Mouse (Mus musculus) midbrain, embryonic 15.5 days (tissue): Measurements from ENCODE around the gene Slc25a26. TPM values are rescaled to one million over a fixed set of nuclear protein-coding genes. Genes with fewer than 3 reads are reported as not detected.

Source experiments
- ATAC-seq: fragments of 200-750 bp; cut with Nextera tagmentation; replicated peaks from 2 replicates; pipeline ENCODE4 v1.8.0; 2017; ENCODE audit warnings: moderate TSS enrichment
- H3K27ac ChIP-seq: fragments of 300-500 bp; sonication (generic); 2 replicates; pipeline ENCODE4 v1.5.1; 2015; ENCODE audit warnings: mild to moderate bottlenecking, inconsistent platforms
- H3K27me3 ChIP-seq: fragments of 300-500 bp; sonication (generic); replicated peaks from 2 replicates; pipeline ENCODE4 v1.6.1; 2015; ENCODE audit warnings: inconsistent platforms
- H3K36me3 ChIP-seq: fragments of 300-500 bp; sonication (generic); replicated peaks from 2 replicates; pipeline ENCODE4 v1.6.1; 2015; ENCODE audit warnings: inconsistent platforms
- H3K4me1 ChIP-seq: fragments of 300-500 bp; sonication (generic); 2 replicates; pipeline ENCODE4 v1.6.1; 2015; ENCODE audit warnings: inconsistent platforms
- H3K4me2 ChIP-seq: fragments of 300-500 bp; sonication (generic); 2 replicates; pipeline ENCODE4 v1.6.1; 2015; ENCODE audit warnings: inconsistent platforms, mild to moderate bottlenecking, moderate library complexity
- H3K4me3 ChIP-seq: fragments of 300-500 bp; sonication (generic); 2 replicates; pipeline ENCODE4 v1.5.1; 2015; ENCODE audit warnings: mild to moderate bottlenecking, inconsistent platforms
- H3K9ac ChIP-seq: fragments of 300-500 bp; sonication (generic); 2 replicates; pipeline ENCODE4 v1.6.1; 2015; ENCODE audit warnings: mild to moderate bottlenecking, inconsistent platforms
- H3K9me3 ChIP-seq: fragments of 300-500 bp; sonication (generic); 2 replicates; pipeline ENCODE4 v1.6.1; 2016; ENCODE audit warnings: inconsistent platforms
- WGBS: fragments of 180-500 bp; shearing (Covaris S2); methylation state at CpG from one replicate; pipeline ENCODE4 v1.1.7; 2015; ENCODE audit warnings: mixed read lengths; 5-methylcytosine and 5-hydroxymethylcytosine counted together
- polyA plus RNA-seq: library from polyadenylated mRNA; unstranded; fragments of >200 nt; fragmentation: Nextera tagmentation; extraction: Ambion mirVana; gene quantifications from 2 replicates; pipeline ENCODE4 v1.2.1, GENCODE M21; 2015

Slc25a26 gene
- polyA plus RNA-seq, result 8.4 and 8.6 TPM in 2 replicates

DNA sequence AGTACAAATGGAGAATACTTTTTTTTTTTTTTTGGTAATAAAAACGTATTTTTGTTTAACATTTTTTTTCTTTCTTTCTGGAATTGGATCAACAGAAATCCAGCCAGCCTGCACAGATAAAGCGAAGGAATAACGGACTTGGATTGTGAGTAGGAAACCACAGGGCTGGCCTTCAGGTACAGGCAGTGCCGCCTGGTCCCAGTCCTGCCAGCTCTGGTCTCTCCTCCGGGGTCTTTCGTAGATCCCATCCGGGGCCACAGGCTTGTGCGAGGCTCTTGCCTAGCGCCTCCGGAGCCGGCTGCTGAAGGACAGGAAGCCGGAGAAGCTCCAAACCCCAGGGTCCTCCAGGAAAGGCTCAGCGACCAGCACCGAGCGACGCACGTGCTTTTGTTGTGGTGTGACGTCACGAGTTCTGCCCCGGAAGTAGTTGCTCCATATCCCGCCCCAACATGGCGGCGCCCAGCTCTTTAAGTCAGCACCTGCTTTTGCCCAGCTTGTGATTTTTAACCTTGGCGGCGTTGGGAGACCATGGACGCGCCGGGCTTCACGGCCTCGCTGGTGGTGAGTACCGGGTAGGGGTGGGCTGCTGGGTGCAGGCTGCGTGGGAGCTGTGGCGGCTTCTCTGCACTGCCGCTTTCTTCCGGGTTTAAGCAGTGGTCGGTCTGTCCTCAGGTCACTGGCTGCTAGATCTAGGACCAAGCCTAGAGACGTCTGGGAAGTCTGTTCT is at the start of gene Slc25a26:
Gene Slc25a26 (plus strand): TSS at position 435 of the 727 bp plus-strand sequence.
- peak within 1 kb of the TSS; percentile 70 for H3K4me3 ChIP-seq
- peak within 1 kb of the TSS; percentile 67 for H3K27ac ChIP-seq
- peak within 1 kb of the TSS; percentile 84 for H3K4me2 ChIP-seq
- no peaks in the 10 kb centered on the region for H3K36me3 ChIP-seq
- ATAC-seq, result peak; percentile 98
- H3K9ac ChIP-seq, result peak within 1 kb of the TSS; percentile 54
- under 1% methylated on average over 37 of the region's 37 CpGs for WGBS
- no peaks in the 10 kb centered on the region for H3K9me3 ChIP-seq
- H3K27me3 ChIP-seq, result no peaks in the 10 kb centered on the region
- H3K4me1 ChIP-seq, result peaks cover 12% of the 10 kb centered on the region

DNA sequence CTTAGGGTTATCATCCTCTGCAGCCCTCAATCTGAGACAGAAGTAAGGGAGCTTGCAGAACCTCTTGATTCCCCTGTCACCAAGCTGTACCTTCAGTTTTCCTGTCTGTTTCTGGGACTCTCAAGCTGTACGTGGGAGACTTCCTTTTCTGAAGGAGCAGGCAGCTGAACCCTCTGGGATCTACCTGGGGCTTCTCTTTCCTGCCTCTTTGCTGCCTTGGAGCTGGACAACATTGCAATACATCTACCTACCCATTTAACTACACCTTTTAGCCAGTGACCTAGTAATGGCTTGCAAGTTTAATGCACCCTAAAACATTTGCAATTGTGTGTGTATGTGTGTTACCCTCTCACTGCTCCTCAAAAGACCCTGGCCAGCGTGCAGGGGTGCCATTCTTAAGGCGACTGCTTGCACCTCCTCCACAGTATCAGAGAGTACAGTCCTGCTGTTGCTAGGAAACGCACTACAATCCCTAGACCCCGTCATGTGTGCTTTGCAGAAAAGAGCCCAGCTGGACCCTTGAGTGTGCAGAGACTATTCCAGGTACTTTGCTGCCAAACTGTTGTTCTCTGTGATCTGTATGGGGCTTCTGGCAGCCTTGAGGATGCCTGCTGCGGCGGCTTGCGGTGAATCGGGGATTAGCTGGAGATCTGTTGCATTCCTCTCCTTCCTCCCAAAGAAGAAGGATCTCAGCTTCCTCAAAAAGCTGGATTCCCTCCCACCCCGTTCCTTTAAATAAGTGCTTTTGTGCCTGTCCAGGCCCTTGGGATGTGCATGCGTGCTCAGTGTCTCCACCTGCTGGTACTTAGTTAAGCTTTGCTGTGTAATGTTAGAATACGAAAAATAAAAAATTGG is 35.9 kb upstream of the Slc25a26 start:
- Histone ChIP-seq H3K27ac (peak overlapping the region; percentile 48; the same call in 1 of the 2 replicates), H3K27me3 (no peaks in the 10 kb centered on the region), H3K9me3 (no peaks in the 10 kb centered on the region), H3K9ac (peak overlapping the region; percentile 15; the same call in 1 of the 2 replicates), H3K4me2 (peak overlapping the region; percentile 53), H3K36me3 (no peaks in the 10 kb centered on the region), H3K4me1 (peaks cover 16% of the 10 kb centered on the region), H3K4me3 (peak overlapping the region; percentile 22)
- ATAC-seq, result peak; percentile 96
- WGBS, result 5% methylated on average over 12 of the region's 12 CpGs

DNA sequence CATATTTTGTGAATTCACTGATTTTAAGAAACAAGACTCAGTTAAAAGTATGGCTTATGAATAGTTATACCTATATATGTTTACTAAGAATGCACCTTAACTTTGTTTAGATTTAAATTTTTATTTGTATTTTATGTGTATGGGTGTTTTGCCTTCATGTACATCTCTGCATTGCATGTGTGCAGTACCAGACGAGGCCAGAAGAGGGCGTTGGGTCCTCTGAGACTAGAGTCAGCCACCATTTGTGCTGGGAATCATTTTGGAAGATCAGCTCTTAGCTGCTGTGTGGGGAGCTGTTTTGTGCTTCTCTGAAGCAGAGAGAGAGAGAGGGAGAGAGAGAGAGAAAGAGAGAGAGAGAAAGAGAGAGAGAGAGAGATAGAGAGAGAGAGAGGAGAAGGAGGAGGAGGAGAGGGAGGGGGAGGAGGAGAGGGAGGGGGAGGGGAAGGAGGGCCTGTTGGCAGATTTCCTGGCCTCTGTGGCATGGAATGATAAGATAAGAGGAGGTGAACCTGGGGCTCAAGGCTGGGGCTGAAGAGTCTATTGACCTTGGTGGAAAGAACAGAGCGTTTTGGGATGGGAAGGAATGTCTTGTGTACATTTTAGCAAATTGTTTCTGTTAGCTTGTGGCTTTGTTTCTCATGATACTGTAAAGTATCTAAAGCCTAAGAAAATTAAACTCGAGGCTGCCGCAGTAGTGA is 33.5 kb upstream of the Slc25a26 start:
- no peak overlapping the region for H3K27ac ChIP-seq
- H3K4me2 ChIP-seq, result no peak overlapping the region
- H3K4me3 ChIP-seq, result no peak overlapping the region
- H3K9ac ChIP-seq, result no peak overlapping the region
- no peaks in the 10 kb centered on the region for H3K9me3 ChIP-seq
- H3K27me3 ChIP-seq, result no peaks in the 10 kb centered on the region
- H3K4me1 ChIP-seq, result peaks cover 16% of the 10 kb centered on the region
- no peaks in the 10 kb centered on the region for H3K36me3 ChIP-seq
- WGBS, result 65% methylated on average over 5 of the region's 5 CpGs
- no peak for ATAC-seq

DNA sequence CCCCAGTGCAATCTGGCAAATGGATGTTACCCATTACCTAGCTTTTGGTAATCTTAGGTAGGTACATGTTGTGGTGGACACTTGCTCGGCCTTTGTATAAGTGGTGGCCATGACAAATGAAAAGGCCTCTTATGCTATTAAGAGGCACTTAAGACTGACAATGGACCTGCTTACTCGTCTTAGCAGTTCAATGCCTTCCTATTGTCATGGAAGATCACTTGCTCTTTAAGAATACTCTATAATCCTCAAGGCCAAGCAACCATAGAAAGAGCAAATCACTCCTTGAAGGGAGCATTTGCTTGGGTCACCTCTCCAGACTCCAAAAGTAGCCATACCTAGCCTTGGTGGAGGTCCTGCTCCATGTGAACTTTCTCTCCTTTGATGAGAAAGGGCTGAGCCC is 7.4 kb upstream of the Slc25a26 start:
- ATAC-seq, result no peak
- WGBS, result 54% methylated on average over 2 of the region's 2 CpGs
- no peak overlapping the region for H3K4me2 ChIP-seq

DNA sequence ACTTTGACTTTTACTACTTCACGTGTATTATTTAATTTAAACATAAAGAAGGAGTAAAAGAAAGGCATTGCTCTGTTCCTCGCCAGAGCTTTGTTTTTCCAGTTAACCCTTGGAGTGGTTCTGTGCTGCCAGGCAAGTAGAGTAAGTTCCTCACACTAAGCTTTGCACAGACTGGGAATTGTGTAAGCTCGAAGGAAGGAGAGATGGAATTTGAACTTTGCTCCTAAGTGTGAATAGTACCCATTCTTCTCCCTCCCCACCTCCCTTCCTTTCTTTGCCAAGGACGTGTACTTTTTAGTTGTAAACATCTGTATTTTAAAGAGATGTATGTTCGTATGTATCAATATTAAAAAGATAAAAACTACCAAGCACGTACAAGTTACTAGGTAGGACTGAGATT is 3.8 kb downstream of the Slc25a26 start:
- ATAC-seq, result no peak
- Histone ChIP-seq H3K4me2 (no peak overlapping the region), H3K36me3 (no peaks in the 10 kb centered on the region; the same call in 1 of the 2 replicates), H3K4me1 (peaks cover 12% of the 10 kb centered on the region), H3K4me3 (no peak overlapping the region), H3K27ac (no peak overlapping the region), H3K27me3 (no peaks in the 10 kb centered on the region), H3K9me3 (no peaks in the 10 kb centered on the region), H3K9ac (no peak overlapping the region)
- 66% methylated on average over 6 of the region's 6 CpGs for WGBS

More for the DNA sequence above, 7.4 kb upstream of the Slc25a26 start:
- Histone ChIP-seq H3K9me3 (no peaks in the 10 kb centered on the region), H3K27me3 (no peaks in the 10 kb centered on the region), H3K9ac (no peak overlapping the region), H3K4me1 (no peaks in the 10 kb centered on the region), H3K4me3 (no peak overlapping the region), H3K27ac (no peak overlapping the region), H3K36me3 (no peaks in the 10 kb centered on the region)

DNA sequence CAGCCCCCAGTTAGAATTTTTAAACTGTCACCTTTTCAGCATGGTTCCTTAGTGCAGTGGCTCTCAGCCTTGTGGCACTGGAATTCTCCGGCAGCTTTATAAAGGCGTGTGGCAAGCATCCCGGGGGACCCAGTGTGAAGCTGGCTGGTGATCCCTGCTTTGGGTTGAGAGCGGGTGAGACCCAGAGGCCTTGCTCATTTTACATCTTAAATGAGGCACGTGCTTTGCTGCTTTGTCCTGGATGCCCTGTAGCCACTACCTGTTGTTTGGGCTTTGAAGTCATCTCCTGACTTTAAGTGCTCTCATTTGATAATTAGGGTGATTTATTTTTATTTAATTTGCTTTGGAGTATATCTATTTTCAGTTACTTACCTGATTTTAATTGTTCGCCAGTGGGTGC is 7.8 kb downstream of the Slc25a26 start:
- Histone ChIP-seq H3K4me3 (no peak overlapping the region), H3K36me3 (no peaks in the 10 kb centered on the region; the same call in 1 of the 2 replicates), H3K27me3 (no peaks in the 10 kb centered on the region), H3K4me1 (no peaks in the 10 kb centered on the region), H3K9ac (no peak overlapping the region), H3K27ac (no peak overlapping the region), H3K4me2 (no peak overlapping the region), H3K9me3 (no peaks in the 10 kb centered on the region)
- no peak for ATAC-seq
- WGBS, result 74% methylated on average over 6 of the region's 6 CpGs

DNA sequence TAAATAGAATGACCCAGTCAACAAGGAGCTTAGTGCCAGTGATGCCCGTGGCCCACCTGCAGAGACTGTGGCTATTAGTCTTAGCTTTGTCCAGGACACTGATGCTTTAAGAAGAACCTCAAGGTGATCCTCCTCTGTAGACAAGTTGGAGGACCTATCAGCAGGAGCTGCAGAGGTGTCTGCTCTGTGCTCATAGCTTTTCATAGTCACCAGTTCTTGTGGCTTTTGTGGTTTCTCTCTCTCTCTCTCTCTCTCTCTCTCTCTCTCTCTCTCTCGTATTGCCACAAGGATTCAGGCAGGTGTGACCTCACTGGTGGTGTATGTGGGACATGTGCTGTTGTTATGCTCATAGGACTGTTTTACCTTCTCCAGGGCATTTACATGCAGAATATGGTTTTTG is 8.7 kb downstream of the Slc25a26 start:
- Histone ChIP-seq H3K27me3 (no peaks in the 10 kb centered on the region), H3K36me3 (no peaks in the 10 kb centered on the region; the same call in 1 of the 2 replicates), H3K9ac (no peak overlapping the region), H3K4me1 (no peaks in the 10 kb centered on the region), H3K9me3 (no peaks in the 10 kb centered on the region), H3K4me3 (no peak overlapping the region), H3K4me2 (no peak overlapping the region), H3K27ac (no peak overlapping the region)
- 78% methylated on average over 2 of the region's 2 CpGs for WGBS
- no peak for ATAC-seq

DNA sequence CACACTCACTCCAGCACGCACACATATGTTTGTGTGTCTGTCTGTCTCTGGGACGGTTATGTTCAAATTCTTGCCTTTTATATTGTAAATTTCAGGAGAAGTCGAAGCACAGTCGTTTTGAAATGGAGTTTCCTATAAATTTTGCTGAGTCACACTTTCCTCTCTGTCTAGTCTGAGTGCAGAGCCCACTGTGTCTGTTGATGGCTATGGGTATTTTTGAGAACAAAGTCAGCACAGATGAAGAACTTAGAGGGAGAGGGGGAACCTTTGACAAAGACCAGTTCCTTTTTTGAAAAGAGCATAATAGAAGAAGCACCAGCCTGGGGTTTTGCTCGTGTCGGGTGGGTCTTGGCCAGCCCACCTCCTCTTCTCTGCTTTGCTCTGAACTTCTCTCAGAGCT is 9.1 kb downstream of the Slc25a26 start:
- Histone ChIP-seq H3K4me2 (no peak overlapping the region), H3K27me3 (no peaks in the 10 kb centered on the region), H3K4me3 (no peak overlapping the region), H3K27ac (no peak overlapping the region), H3K9me3 (no peaks in the 10 kb centered on the region), H3K36me3 (no peaks in the 10 kb centered on the region; the same call in 1 of the 2 replicates), H3K4me1 (no peaks in the 10 kb centered on the region), H3K9ac (no peak overlapping the region)
- ATAC-seq, result no peak
- 83% methylated on average over 6 of the region's 6 CpGs for WGBS

DNA sequence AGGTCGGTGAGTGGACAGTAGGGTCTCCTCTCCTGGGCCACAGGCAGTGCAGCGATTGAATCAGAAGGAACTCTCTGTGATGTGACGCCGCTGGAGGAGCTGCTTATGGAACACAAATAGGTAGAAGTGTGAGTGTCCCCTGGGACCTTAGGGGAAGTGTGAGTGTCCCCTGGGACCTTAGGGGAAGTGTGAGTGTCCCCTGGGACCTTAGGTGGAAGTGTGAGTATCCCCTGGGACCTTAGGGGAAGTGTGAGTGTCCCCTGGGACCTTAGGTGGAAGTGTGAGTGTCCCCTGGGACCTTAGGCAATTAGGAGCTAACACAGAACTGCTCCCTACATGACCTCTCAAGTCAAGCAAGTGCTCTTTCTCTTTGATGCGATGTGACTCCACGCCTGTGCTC is 18.0 kb downstream of the Slc25a26 start:
- 90% methylated on average over 6 of the region's 6 CpGs for WGBS
- Histone ChIP-seq H3K4me1 (no peaks in the 10 kb centered on the region), H3K4me2 (no peak overlapping the region), H3K36me3 (no peaks in the 10 kb centered on the region), H3K9ac (no peak overlapping the region), H3K27me3 (no peaks in the 10 kb centered on the region), H3K9me3 (no peaks in the 10 kb centered on the region), H3K27ac (no peak overlapping the region), H3K4me3 (no peak overlapping the region)
- no peak for ATAC-seq

DNA sequence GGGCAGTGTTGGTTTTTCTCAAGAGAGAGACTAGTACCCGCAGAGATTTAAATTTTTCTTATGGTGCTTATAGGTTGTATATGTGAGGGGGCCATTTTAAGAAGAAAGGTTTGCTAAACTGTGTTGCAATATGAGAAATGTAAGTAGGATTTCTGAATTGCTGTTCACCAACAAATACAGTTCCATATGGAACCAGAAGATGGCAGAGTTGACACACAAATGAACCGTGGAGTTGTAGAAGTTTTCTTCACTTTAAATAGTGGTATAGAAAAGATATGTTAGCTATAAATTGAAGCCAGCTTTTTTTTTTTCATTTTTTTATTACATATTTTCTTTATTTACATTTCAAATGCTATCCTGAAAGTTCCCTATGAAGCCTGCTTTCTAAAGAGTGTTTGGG is 24.2 kb downstream of the Slc25a26 start:
- no peak overlapping the region for H3K4me2 ChIP-seq
- H3K27me3 ChIP-seq, result no peaks in the 10 kb centered on the region
- no peaks in the 10 kb centered on the region for H3K36me3 ChIP-seq
- no peak overlapping the region for H3K4me3 ChIP-seq
- no peaks in the 10 kb centered on the region for H3K4me1 ChIP-seq
- H3K27ac ChIP-seq, result no peak overlapping the region
- WGBS, result 37% methylated on average over 2 of the region's 2 CpGs
- no peak for ATAC-seq
- H3K9me3 ChIP-seq, result no peaks in the 10 kb centered on the region
- no peak overlapping the region for H3K9ac ChIP-seq

DNA sequence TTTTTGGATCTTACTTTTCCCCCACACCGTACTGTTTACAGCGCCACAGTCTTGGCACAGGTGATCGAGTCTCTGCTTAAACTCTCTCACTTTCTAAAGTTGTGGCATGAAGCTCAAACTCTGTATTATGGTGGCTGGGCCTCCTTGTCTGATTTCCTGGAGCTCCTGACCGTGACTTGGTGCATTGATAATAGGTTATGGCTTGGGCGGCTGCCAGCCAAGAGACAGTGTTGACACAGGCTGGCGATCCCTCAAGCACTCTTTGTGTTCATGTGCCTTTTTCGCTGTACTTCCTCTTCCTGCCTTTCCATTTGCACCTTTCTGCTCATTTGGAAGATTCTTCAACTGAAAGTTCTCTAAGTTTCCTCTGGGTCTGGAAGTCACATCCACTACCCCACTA is 30.6 kb downstream of the Slc25a26 start:
- no peaks in the 10 kb centered on the region for H3K4me1 ChIP-seq
- no peak overlapping the region for H3K9ac ChIP-seq
- H3K27ac ChIP-seq, result no peak overlapping the region
- no peak for ATAC-seq
- H3K27me3 ChIP-seq, result no peaks in the 10 kb centered on the region
- H3K9me3 ChIP-seq, result no peaks in the 10 kb centered on the region
- no peak overlapping the region for H3K4me2 ChIP-seq
- no peaks in the 10 kb centered on the region for H3K36me3 ChIP-seq
- no peak overlapping the region for H3K4me3 ChIP-seq
- 77% methylated on average over 7 of the region's 7 CpGs for WGBS

DNA sequence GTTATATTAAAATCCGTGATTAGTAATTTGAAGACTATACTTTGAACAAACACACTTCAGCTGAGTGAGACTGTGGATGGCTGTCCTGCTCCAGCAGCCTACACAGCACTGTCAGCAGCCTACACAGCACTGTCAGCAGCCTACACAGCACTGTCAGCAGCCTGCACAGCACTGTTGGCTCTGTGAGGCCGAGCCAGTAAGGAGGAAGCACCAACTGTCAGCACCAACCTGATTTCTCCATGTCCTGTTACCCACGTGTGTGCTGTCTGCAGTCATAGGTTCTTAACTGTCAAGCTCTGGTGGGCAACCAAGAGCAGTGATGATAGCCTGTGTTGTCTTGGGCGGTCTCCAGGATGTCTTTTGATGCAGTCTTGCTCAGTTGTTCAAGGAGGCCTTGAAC is 32.0 kb downstream of the Slc25a26 start:
- H3K4me3 ChIP-seq, result no peak overlapping the region
- no peaks in the 10 kb centered on the region for H3K9me3 ChIP-seq
- ATAC-seq, result no peak
- H3K4me1 ChIP-seq, result no peaks in the 10 kb centered on the region
- no peak overlapping the region for H3K27ac ChIP-seq
- WGBS, result 86% methylated on average over 4 of the region's 4 CpGs
- H3K9ac ChIP-seq, result no peak overlapping the region
- H3K36me3 ChIP-seq, result no peaks in the 10 kb centered on the region
- H3K4me2 ChIP-seq, result no peak overlapping the region
- H3K27me3 ChIP-seq, result no peaks in the 10 kb centered on the region
